Mouse (Mus musculus): ENCODE data around the gene Trim46.

GRCm38 (mm10) chr3:89254994-89255393 lies 8.9 kb upstream of the Trim46 start:
- TF ChIP-seq CTCF (IDR thresholded peaks at IDR 0.05; ENCODE audit: low read depth, low read length), result no peak
- no peak for TF ChIP-seq TAL1 (conservative IDR thresholded peaks at IDR 0.05; ENCODE audit: low read depth, low read length)
- no peak for TF ChIP-seq GATA1 (IDR thresholded peaks at IDR 0.05; ENCODE audit: borderline replicate concordance, low read length)
- no peak for TF ChIP-seq POLR2AphosphoS5 (IDR thresholded peaks at IDR 0.05; ENCODE audit: insufficient replicate concordance, low read depth, low read length)

All from G1E (cell line).